Mouse (Mus musculus) erythroid progenitor cell, adult 5-6 weeks (primary cell): ENCODE measurements at regions not wholly inside any gene's neighbourhood (a gene's known extent, or its start where the extent isn't known, plus 50 kb on each side); places are given as distances from the start of the nearest gene placed in this dataset.

Experiments used
- ATAC-seq: replicated peaks from 2 replicates; pipeline ENCODE4 v1.8.0; 2016; ENCODE audit warnings: moderate number of reproducible peaks, mild to moderate bottlenecking, moderate TSS enrichment, inconsistent platforms; ENCODE audit not compliant: poor library complexity, low FRiP score, severe bottlenecking

DNA sequence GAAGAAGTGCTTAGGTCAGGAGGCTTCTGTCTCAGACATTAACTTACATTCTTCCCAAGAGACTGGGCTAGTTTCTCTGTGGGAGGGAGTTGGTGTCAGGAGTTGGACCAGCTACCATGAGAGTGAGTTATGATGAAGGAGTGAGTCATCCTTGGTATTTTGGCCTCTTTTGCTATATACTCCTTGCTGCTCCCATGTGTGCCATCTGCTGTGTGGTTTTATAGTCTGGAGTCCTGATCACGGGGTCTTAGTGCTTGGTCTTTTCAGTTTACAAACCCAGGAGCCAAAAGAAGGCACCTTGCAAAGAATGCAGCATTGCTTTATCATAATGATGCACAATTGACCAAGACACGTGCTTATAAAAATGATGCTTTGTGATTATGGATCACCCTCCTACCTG lies 56.6 kb downstream of the Zfp503 start:
- ATAC-seq: no peak

DNA sequence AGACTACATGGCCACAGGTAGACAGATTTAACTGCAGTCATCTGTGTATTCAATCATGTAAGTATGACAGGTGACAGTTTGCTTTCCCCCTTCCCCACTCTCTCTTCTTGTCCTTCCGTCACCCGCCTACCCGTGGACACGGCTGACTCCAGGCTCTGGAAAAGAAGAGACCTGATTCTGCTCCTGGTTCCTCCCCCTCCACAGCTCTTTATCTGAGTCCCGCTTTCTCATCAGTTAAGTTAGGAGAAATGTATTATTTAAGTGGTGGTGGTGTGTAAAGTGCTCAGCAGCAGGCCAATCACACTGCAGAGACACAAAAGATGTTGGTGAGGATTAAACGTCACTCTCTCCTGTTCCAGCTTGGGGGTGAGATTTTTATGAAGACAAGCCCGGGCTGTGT lies 57.5 kb downstream of the Zfp503 start:
- ATAC-seq: no peak

DNA sequence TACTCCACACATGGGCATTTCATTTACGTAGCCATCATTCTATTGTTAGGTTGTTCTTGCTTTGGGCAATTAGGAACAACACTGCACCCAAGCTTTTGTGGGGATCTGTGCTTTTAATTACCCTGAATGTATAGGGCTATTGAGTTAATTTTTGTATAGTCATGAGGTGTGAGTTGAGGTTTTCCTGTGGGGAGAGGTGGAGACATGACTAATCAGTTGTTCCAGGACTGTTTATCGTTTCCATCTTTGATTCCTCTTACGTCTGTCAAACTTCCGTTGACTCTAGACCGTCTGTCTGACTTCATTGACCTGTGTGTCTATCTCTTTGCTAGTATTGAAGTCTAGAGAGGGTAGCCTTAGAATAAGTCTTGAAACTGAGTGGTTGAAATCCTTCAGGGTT lies 60.4 kb downstream of the Zfp503 start:
- ATAC-seq: no peak

DNA sequence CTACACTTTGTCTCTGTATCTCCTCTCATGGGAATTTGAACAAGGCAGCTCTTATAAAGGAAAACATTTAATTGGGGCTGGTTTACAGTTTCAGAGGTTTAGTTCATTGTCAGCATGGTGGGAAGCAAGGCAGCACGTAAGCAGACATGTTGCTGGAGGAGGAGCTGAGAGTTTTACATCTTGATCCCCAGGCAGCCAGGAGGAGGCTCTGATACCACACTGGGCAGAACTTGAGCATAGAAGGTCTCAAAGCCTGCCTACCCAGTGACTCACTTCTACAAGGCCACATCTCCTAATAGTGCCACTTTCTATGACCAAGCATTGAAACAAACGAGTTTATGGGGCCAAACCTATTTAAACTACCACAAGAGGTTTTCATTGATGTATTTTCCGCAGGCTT lies 67.9 kb upstream of the Comtd1 start:
- no peak for ATAC-seq

DNA sequence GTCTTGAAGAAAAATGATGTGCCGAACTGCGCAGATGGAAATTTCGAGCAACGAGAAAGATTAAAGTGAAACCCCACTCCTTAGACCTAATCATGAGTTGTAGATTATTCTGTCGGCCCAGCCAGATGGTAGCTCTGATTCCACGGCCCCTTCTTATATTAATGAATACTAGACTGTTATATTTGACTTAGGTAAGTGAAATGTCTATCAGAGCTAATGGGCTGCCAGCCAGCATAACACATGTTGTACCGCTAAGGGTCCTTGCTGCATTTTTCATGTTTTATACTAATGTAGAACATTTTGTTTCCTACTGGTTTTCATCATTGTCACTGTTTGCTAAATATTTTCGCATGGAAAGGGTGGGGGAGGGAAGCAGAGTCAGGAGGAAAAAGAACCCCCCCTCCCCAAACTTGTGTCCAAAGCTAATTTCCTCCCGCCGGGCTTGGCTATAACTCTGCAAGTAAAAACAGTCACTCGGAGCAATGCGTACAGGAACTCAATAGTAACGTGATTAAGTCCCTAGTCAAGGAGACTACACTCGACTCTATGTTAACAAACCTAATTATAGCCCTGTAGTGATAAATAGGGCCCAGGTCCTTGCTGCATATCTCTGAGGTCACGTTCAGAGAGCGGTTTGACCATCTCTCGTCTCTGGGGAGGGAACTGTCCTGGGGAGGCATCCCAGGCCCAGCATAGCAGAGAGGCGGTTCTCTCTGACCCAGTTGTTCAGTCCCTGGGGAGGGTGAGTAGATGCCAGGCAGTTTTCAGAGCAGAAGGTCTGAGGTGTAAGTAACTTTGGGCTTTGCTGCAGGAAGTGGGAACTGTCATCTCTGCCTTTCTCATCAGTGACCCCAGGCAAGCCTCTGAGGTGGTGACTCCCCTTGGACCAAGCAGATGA lies 56.0 kb upstream of the Comtd1 start:
- ATAC-seq: no peak

DNA sequence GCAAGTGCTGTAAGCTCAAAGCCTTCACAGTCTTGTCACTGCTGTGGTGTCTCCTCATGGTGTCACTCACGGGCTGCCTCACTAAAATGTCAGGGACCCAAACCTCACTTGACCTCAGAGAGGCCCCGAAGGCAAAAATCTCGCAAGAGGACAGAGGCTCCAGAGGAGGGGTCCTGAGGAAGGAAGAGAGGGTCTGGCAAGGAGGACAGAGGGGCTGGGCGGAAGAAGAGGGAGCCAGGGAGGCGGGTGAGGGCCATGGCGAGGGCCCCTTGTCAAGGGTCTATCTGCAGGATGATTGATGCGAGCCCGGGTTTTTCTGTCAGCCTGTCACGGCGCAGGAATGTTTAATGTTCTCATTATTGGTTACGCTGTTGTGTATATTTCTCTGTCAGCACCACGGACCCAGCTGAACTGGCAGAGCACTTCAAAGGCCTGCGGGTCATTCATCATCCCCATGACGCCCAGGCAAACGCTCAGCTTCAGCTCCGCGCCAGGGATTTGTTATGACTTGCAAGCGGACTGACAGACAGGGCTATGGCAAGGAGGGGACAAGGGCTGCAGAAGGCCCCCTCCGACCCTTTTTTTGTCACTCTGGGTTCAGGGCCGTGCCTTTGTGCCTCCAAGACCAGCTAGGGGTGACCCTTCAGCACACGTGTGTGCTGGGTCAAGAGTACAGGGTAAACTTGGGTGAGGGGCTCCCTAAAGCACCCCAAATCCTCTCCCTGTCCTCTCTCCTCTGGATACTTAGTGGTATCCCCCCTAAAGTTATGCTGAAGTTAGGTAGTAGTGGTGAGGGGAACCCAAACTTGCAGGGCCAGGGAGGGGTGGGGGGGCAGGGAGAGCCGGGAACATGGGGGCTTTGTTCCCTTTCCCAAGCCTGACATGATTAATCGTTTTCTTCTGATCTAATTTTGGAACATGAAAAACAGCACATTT lies 55.1 kb upstream of the Comtd1 start:
- peak; percentile 30; the same call in 1 of the 2 replicates for ATAC-seq

DNA sequence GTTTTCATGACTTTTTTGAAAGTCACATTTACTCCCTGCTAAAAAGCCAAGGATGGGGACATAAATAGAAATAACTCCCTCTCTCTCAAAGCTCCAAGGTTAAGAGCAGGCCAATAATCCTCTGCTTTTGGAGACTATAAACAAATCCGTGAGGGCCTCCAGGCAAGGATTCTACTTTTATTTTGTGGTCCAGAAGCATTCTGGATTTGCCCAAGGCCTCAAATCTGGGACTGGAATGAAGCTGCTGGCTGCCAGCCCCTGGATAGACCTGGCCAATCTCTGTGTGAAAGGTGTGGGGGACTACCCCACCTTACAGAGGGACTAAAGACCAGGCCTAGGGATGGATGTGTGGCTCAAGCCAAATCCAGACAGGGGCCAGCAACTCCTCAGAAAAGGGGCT lies 54.1 kb upstream of the Comtd1 start:
- ATAC-seq: no peak

DNA sequence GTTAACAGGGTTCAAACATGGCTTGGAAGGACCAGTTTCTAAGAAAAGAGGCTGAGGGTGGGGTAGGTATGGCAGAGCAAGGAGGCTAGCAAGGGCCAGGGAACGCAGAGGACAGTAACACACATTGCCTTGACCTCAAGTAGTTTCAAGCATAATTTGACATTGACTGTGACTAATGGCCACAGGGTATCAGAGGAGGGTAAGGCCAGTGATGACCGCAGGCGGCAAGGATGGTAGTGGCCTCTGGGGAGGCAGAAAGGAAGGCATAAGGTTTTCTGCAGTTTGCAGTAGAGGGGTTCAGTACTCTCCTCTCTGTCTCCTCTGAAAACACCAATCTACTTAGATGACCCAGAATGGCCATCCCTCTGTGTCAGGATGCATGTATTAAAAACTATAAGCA lies 53.7 kb upstream of the Comtd1 start:
- ATAC-seq: no peak

DNA sequence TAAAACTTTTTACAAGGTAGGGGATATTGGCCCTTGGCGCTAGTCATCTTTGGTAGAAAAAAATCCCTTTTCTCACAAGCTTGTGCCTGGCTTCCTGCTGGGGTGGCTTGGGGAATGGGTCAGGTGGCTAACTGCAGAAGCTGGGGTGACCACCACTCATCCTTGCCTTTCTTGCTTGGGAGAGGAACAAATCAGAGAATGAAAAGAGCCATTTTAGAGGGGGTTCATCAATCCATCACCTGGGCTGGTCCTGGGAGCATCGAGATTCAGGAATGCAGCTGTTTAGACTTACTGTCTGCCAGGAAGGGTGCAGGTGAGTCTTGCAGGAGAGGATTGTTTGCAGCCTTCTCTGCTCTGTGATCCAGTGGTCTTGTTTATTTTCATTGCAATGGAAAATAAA lies 52.2 kb upstream of the Comtd1 start:
- no peak for ATAC-seq

DNA sequence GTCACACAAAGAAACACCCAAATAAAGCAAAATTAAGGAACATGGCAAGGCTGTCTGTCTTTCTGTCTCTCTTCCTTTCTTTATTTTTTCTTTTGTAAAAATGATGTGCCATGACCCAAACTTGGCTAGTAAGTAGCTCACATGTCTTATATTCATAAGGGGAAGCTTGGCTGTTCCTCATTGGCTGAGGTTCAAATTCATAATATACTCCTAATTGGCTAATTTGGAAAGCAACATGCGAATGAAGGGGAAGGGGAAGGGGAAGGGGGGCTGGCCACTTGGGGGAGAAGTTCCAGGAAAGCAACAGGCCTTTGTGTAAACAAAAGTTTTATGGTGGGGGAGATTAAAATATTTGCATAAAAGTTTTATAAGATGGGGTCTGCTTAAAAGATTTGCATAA lies 51.7 kb upstream of the Comtd1 start:
- ATAC-seq: no peak
